Mouse (Mus musculus) thymus, adult 2 months (tissue): ENCODE results near the gene Muc5ac. TPM values are rescaled to one million over a fixed set of nuclear protein-coding genes. Genes with fewer than 3 reads are reported as not detected.
A peak's percentile ranks its signal among the peaks of the same experiment; 100 is the strongest.

ENCODE experiments used
- DNase-seq: peaks from one replicate; pipeline ENCODE4 v3.0.0; 2021
- H3K27ac ChIP-seq: fragments of 200-500 bp; 2 replicates; pipeline ENCODE4 v1.5.1; 2012; ENCODE audit warnings: low read length, control low read depth; ENCODE audit not compliant: control insufficient read depth, insufficient read depth
- H3K27me3 ChIP-seq: fragments of 200-500 bp; 2 replicates; pipeline ENCODE4 v1.6.1; 2012; ENCODE audit warnings: mild to moderate bottlenecking, low read length, moderate library complexity, mixed read lengths; ENCODE audit not compliant: control insufficient read depth, insufficient read depth
- H3K36me3 ChIP-seq: fragments of 200-500 bp; 2 replicates; pipeline ENCODE4 v1.6.1; 2012; ENCODE audit warnings: mild to moderate bottlenecking, low read length, moderate library complexity; ENCODE audit not compliant: control insufficient read depth, insufficient read depth
- H3K4me1 ChIP-seq: fragments of 200-500 bp; replicated peaks from 2 replicates; pipeline ENCODE4 v1.6.1; 2012; ENCODE audit warnings: low read length; ENCODE audit not compliant: control insufficient read depth, insufficient read depth
- H3K4me3 ChIP-seq: fragments of 200-500 bp; 2 replicates; pipeline ENCODE4 v1.5.1; 2012; ENCODE audit warnings: mild to moderate bottlenecking, low read length, control low read depth, moderate library complexity; ENCODE audit not compliant: control insufficient read depth, insufficient read depth
- CTCF ChIP-seq: fragments of 200-500 bp; IDR thresholded peaks from 2 replicates; pipeline ENCODE4 v1.5.1; 2012; ENCODE audit warnings: mild to moderate bottlenecking, control low read depth, low read length, moderate library complexity, borderline replicate concordance; ENCODE audit not compliant: control insufficient read depth, poor library complexity, insufficient read depth; ENCODE audit errors: extremely low read depth
- POLR2A ChIP-seq: fragments of 200-500 bp; IDR thresholded peaks from 2 replicates; pipeline ENCODE4 v1.6.1; 2012; ENCODE audit warnings: mild to moderate bottlenecking, low read length, control low read depth, moderate library complexity; ENCODE audit not compliant: control insufficient read depth, poor library complexity, insufficient read depth; ENCODE audit errors: extremely low read depth
- WGBS: fragments of 180-500 bp; shearing (Covaris S2); methylation state at CpG from one replicate; pipeline ENCODE4 v1.1.7; 2018; 5-methylcytosine and 5-hydroxymethylcytosine counted together
- polyA plus RNA-seq: library from polyadenylated mRNA; depleted of rRNA; stranded (reverse); fragments of >200 nt; gene quantifications from 2 replicates; pipeline ENCODE4 v1.2.3, GENCODE M21; 2012; rRNA removed

Gene Muc5ac
- polyA plus RNA-seq = 0.59 and 0.60 TPM in 2 replicates

GRCm38 (mm10) chr7:141788677-141789452 is at the start of gene Muc5ac:
Muc5ac (plus strand) TSS chr7:141788972.
- H3K4me1 ChIP-seq = no peaks in the 10 kb centered on the region
- no peaks in the 10 kb centered on the region for H3K36me3 ChIP-seq
- no peak within 1 kb of the TSS for H3K4me3 ChIP-seq
- H3K27me3 ChIP-seq = no peaks in the 10 kb centered on the region
- H3K27ac ChIP-seq = no peak within 1 kb of the TSS
- TF ChIP-seq CTCF = no peak
- no peak for TF ChIP-seq POLR2A
- 81% methylated on average over 6 of the region's 6 CpGs for WGBS
- no peak for DNase-seq

DNA sequence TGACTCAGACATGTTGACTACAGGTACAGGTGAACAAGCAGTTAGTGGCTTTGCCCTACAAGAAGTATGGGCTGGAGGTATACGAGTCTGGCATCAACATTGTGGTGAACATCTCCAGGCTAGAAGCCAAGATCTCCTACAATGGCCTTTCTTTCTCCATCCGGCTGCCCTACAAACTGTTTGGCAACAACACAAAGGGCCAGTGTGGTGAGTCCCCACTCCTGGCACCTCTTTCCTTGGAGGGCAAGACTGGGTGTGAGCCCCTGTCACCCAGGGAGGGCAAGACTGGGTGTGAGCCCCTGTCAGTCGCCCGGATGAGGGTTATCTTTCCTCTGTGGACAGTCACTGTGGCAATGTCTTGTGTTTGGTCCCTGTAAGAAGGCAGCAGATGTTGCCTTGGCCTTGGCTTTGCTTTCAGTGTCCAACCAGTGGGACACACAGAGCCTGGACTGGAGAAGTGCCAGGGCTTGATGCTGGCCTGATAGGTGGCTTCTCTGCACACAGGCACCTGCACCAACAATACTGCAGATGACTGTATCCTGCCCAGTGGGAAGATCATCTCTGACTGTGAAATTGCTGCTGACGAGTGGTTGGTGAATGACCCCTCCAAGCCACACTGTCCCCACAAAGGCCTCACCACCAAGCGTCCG is 41.2 kb upstream of the Muc5ac start:
- Histone ChIP-seq H3K4me3 (no peak overlapping the region), H3K36me3 (no peaks in the 10 kb centered on the region), H3K27me3 (no peaks in the 10 kb centered on the region), H3K27ac (no peak overlapping the region), H3K4me1 (no peaks in the 10 kb centered on the region)
- DNase-seq = no peak
- 85% methylated on average over 7 of the region's 7 CpGs for WGBS
- TF ChIP-seq POLR2A = no peak
- TF ChIP-seq CTCF = no peak

DNA sequence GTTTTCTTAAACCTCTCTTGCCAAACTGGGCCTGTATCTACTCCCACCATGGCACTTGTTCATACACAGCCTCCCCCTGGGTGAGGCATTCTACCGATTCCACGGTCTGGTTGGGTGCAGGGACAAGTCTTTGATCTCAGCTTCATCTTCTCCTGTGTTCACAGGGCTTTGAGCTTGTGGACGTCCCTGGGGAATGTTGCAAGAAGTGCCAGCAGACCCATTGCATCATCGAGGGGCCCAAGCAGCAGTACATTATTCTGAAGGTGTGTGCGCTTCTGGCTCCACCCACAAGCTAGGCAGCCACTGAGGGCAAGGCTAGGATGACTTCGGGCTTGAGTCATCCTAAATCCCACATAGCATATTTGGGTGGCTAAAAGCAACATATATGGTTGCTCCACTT is 36.3 kb upstream of the Muc5ac start:
- no peaks in the 10 kb centered on the region for H3K27me3 ChIP-seq
- H3K27ac ChIP-seq = no peak overlapping the region
- no peak for TF ChIP-seq CTCF
- no peak for TF ChIP-seq POLR2A
- no peak for DNase-seq
- no peak overlapping the region for H3K4me3 ChIP-seq
- H3K36me3 ChIP-seq = no peaks in the 10 kb centered on the region
- H3K4me1 ChIP-seq = no peaks in the 10 kb centered on the region
- WGBS = 78% methylated on average over 6 of the region's 6 CpGs

- H3K4me1 ChIP-seq = no peaks in the 10 kb centered on the region
- WGBS = 48% methylated on average over 4 of the region's 4 CpGs
- peak; percentile 55 for DNase-seq
- no peaks in the 10 kb centered on the region for H3K36me3 ChIP-seq
- no peaks in the 10 kb centered on the region for H3K27me3 ChIP-seq
- H3K27ac ChIP-seq = no peak overlapping the region
- TF ChIP-seq POLR2A (no peak), CTCF (no peak)
- no peak overlapping the region for H3K4me3 ChIP-seq
These were observed 32.9 kb upstream of the Muc5ac start for GRCm38 (mm10) chr7:141755831-141756230.

GRCm38 (mm10) chr7:141758291-141758690 is 30.5 kb upstream of the Muc5ac start:
- no peaks in the 10 kb centered on the region for H3K4me1 ChIP-seq
- no peak overlapping the region for H3K4me3 ChIP-seq
- no peaks in the 10 kb centered on the region for H3K27me3 ChIP-seq
- no peaks in the 10 kb centered on the region for H3K36me3 ChIP-seq
- DNase-seq = no peak
- 58% methylated on average over 4 of the region's 4 CpGs for whole genome bisulfite sequencing
- H3K27ac ChIP-seq = no peak overlapping the region
- no peak for TF ChIP-seq POLR2A
- TF ChIP-seq CTCF = no peak

DNA sequence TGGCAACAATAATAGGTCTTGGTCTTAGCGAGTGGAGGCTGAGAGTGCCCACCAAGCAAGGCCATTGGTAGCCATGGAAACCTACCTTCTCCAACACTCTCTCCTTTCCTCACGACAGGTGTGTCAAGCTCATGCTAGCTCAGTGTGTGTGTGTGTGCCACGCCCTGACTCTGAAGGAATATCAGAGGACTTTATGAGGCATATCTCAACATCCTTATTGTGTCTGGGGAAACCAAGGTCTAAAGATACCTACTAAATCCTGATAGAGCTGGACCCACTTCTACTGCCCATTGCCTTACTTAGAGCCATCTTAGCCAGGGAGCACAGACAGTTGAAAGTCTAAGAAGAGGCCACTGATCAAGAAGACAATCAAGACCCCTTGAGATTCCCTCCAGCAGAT is 18.3 kb upstream of the Muc5ac start:
- TF ChIP-seq POLR2A = no peak
- no peak for TF ChIP-seq CTCF
- DNase-seq = no peak
- H3K27ac ChIP-seq = no peak overlapping the region
- no peaks in the 10 kb centered on the region for H3K27me3 ChIP-seq
- H3K4me3 ChIP-seq = no peak overlapping the region
- H3K36me3 ChIP-seq = no peaks in the 10 kb centered on the region
- 91% methylated on average over 3 of the region's 3 CpGs for WGBS
- H3K4me1 ChIP-seq = no peaks in the 10 kb centered on the region
